Mouse (Mus musculus) heart, adult 18-20 months (tissue): ENCODE measurements around the gene Irf2. TPM values are rescaled to one million over a fixed set of nuclear protein-coding genes. Genes with fewer than 3 reads are reported as not detected.
"Not testable (repeated sequence)": the region's sequence is repeated elsewhere in the genome, so short reads cannot be mapped to it uniquely, and the experiment has no call there.

Experiments
- DNase-seq, 2 experiments: peaks; one replicate each; pipeline ENCODE4 v3.0.0; 2021 to 2022; ENCODE audit warnings: mixed read lengths in 1 of 2
- total RNA-seq, 2 experiments: library from RNA; stranded (reverse); gene quantifications; 2 replicates each; pipeline ENCODE4 v1.2.3; 2021

The Irf2 gene
- total RNA-seq, 2 experiments from 2014 or later = 31.2 to 40.1 TPM

DNA sequence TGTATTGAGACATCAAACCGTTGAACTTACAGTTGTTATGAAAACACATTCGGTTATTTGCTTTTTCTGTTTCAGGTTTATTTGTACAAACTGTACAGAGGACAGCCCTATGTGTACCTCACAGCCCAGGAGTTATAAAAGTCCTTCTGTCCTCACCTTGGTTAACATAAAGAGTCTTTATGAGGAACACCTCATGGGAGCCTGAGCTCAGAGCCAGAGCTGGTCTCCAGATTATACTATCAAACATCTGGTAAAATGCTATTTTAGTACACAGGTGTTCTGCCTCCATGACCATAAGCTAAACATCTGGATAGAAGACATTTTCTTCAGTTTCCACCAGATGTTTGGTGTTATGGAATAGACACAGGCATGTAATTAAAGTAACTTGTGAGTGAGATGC, 13.1 kb upstream of the Irf2 start:
- DNase-seq = no peak

DNA sequence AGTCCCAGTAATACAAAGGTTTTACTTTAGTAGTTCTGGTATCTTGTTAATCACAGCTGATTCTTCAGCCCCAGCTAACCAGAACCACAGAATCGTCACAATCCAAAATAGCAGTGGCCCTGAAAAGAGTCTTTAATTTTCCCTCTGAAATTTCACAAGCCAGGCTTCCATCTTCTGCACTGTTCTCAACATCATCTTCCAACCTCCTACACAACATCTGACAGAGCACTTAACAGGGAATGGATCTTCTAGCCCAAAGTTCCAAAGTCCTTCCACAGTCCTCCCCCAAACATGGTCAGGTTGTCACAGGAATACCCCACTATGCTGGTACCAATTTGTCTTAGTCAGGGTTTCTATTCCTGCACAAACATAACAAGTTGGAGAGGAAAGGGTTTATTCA, 9.9 kb upstream of the Irf2 start:
- not testable (repeated sequence) for DNase-seq

DNA sequence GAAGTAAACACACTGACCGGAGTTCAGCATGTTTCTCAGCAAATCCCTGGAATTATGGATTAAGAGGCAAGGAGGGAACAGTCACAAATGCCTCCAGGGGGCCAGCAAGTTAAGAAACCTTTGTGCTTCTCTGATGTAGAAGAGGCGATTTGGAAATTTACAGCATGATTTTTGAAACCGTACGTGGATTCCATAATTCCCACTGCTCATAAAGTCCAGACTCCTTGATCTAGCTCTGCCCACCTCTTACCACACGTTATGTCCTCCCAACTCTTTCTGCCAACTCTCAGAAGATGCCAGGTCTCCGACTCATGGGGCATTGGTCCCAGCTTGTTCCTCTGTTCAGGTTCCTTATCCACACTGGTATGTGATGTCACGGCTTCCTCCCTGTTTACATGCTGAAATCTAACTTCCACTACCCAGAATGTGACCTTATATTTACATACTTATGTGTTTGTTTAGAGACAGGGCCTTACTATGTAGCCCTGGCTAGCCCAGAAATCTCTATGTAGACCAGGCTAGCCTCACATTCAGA, 7.1 kb upstream of the Irf2 start:
- no peak for DNase-seq

DNA sequence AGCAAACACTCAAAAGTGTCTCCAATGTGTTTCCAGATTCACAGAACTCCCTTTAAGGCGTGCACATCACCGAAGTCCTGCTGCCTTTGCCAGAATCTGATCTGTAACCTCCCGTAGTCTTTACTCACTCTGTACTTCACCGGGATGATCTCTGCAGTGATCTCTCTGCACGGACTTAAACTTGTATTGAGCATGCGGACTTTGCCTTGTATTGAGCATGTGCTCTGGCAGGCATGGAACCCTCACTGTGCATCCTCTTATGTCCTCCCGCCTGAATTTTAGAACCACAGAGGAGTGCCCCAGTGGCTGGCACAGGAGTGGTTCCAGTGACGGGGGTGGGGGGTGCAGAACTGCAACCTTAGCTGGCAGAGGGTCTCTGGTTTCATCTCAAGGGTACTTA, 5.9 kb upstream of the Irf2 start:
- DNase-seq = no peak

DNA sequence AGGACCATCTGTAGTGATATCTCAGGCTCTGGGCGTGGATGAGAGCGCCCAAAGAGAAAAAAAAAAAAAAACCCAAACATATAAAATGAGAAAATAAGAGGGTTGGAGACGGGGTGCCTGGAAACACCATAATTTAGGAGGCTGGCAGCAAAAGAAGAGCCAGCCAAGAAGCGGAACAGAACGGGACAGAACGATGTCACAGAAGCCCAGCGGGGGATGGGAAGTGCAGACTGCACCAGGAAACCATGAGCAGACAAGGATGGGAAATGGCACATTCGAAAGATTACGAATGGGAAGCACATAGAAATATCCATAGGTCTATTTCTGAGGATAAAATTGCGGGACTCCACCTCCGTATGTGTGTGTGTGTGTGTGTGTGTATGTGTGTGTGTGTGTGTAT, 4.0 kb upstream of the Irf2 start:
- DNase-seq = no peak

DNA sequence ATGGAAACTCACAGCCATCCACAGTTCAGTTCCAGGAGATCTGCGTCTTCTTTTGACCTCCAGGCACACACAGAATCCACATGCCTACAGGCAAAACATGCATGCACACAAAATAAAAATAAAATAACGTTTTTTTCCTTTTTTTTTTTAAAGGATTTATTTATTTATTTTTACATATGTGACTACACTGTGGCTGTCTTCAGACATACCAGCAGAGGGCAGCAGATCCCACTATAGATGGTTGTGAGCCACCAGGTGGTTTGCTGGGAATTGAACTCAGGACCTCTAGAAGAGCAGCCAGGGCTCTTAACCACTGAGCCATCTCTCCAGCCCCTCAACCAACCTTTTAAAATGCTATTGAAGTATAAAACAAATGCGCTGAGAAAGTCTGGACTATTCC, 3.3 kb upstream of the Irf2 start:
- no peak for DNase-seq

DNA sequence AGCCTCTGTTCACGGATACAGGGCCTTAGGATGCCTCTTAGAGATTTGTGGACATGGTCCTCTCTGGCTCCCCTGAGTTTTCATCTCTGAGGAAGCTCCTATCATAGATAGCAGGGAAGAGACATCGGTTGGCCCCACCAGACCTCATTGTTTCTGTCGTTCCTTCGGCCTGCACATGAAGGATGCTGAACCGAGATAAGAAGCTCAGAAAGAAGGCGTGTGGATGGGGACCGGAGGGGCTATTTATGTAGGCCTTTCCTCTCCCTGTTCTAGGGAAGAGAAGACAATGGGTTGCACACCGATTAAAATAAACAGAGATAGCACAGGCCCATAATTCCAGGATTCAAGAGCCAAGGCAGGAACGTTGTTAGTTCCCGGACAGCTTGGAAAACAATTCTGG, 2.1 kb upstream of the Irf2 start:
- peak in 1 of 2 experiments; percentile 48 for DNase-seq

DNA sequence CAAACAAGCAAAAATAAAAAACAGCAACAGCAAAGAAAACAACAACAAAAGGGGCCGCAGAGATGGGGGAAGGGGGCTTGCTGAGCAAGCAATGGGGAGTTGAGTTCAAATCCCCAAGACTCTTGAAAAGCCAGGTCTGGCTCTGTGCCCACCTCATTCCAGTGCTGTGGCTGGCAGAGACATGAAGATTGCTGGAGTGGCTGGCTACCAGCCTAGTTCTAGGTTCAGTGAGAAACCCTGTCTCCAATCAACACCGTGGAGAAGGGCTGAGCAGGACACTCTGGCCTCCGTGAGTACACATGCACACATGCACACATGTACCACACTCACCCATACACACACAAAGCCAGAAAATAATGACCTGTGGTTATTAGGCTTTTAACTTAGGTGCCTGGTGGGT, 1.6 kb upstream of the Irf2 start:
- DNase-seq = peak; percentile 55 to 57

DNA sequence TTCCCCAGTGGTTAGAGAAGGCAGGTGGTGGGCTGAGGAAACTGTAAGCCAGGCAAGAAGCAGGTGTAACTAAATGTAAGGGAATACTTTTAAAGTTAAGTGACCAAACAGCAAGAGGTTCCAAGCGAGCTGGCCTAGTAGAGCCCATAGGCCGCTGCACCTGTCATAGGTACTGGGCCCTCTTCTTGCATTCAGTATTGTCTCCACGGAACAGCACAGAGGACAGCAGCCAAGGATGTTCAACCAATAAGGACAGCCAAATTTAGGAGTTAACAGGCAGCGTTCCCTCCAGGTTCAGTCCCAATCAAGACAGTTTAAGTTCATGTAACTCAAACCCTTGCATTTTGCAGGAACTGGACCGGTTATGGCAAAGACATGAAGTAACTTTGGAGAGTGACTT, 931 bp upstream of the Irf2 start:
- DNase-seq = no peak

DNA sequence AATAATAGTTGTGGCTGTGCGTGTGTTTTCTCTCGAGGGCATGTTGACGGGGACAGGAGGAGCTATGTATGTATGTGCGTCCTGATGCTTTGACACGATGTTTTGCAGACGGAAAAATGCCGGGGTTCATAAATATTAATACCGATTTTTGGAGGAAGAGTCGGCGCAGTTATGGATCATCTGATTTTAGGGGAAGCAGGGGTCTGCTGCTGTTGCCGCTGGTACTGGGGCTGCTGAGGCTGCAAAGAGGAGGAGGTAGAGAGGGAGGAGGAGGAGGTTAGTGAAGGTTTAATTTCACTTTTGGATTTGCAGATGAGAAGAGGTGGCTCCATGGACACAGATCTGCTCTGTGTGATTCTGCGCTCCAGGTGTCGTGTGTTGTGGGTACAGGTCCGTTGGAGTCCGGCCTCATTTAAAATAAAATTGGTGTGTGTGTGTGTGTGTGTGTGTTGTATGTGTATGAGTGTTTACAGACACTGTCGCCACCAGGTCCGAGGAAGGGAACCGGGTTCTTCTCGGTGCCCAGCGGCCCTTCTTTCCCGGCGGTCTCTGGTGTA, 502 bp downstream of the Irf2 start:
- DNase-seq = peak in 1 of 2 experiments; percentile 69

DNA sequence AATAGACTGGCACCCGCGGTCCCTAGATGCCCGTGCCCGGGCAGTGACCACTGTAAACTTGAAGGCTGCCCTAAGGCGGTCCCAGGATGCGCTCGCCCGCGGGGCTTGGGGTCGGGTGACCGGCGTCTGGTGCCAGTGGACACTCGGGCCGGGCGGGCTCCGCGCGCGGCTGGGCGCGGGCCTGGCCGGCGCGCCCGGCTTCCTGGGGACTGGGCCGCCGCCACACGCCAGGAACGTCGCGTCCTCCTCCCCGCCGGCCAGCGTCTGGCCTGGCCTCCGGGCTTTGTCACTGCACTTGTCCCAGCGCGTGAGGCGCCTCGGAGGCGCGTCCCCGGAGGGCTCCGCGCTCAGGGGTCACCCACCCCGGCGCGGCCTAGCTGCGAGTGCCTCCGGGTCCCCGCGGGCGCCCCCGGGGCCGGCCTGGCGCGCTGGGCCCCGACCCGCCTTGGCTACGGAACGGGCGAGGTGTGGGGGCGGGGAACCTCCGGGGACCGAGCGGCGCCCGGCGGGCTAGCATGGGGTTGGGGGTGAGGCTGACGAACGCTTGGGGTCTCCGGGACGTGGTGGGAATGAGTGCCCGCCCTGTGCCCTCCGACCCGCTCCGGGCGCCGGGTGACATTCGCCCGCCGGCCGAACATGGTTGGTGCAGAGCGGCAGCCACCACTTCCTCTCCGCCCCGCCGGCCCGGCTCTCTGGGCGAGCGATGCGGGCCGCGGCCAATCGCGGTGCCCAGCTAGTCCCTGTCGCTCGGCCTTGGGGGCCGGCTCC, 1.2 kb downstream of the Irf2 start:
- peak; percentile 76 to 80 for DNase-seq

DNA sequence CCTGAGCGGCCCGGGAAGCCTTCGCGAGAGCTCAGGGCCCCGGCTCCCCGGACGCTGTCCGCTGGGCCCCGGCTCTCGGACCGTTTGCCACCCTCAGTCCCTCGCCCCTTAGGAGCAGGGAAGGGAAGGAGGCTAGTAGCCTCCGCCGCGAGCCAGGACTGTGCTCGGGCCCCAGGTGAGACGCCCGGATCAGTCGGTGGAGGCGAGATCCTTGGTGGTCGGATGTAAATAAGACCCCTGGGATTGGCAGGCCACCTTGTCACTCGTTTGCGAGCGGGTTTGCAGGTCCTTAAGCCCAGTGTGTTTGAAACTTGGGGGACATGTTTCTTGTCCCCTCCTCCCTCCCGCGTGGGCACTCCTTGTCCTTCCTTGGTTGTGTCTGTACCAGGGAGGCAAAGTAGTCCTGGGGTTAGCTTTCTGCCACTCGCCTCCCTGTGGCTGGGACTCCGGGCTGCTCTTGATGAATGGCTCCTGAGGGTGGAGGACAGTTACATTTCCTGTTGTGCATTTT, 1.8 kb downstream of the Irf2 start:
- DNase-seq = peak; percentile 63 to 74

DNA sequence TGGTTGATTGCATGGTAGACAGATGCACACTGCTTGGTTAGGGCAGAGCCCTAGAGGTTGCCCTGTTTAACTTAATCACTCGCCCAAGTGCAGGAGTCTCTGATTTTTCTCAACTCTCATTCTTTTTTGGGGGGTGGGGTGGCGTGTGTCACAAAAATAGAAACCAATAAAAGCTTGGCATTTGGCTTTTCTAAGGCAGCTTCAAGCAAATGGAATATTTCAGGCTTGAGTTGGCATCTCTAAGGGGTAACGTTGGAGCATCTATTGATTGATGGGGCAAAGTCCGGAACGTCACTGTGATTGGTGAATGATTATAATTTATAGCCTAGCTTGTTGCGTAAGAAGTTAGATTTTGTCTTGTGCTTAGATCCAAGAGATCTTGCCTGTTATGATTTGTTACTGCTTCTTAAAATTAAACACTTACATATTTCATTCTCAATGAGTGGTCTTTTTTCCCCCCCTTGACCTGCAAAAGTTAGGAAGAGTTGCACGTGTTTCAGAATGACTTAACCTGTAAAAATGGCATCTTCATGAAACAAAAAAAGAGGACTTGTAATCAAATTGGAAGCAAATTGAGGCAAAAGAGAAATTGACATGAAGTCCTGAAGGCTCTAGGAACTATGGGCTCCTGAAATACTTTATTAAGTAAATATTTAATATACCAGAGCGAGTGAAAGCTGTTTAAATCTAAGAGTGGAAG, 2.6 kb downstream of the Irf2 start:
- DNase-seq = no peak

DNA sequence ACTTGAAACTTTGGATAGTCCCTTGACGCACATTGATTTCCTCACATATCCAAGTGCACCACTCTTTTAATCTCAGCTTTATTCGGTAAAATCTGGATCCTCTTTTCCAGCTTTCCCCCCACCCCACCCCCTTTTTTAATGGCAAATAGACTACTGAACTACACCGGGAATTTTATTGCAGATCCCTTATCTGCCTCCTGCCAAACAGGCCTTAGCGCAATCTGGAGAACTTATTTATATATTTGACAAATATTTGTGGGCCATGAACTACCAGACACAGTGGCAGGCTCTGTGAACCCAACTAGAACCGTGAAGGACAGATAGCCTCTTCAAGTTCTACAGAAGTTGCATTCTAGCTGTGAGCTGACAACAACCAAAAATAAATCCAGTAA, 3.2 kb downstream of the Irf2 start:
- no peak for DNase-seq

DNA sequence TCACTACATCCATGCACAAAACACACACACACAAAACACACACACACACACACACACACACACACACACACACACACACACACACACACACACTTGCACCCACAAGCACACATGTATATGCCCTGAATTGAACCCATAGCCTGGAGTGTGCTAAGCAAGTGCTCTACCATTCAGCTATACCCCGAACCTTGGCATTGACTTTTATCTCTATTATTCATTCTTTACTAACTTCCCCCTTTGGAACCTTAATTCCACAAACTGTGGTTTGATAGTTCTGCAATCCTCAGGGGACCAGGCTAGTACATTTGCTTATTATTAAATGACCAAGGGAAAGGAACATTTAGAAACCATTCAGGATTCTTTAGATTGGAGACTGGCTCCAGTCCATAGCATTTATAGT, 5.9 kb downstream of the Irf2 start:
- DNase-seq = no peak

DNA sequence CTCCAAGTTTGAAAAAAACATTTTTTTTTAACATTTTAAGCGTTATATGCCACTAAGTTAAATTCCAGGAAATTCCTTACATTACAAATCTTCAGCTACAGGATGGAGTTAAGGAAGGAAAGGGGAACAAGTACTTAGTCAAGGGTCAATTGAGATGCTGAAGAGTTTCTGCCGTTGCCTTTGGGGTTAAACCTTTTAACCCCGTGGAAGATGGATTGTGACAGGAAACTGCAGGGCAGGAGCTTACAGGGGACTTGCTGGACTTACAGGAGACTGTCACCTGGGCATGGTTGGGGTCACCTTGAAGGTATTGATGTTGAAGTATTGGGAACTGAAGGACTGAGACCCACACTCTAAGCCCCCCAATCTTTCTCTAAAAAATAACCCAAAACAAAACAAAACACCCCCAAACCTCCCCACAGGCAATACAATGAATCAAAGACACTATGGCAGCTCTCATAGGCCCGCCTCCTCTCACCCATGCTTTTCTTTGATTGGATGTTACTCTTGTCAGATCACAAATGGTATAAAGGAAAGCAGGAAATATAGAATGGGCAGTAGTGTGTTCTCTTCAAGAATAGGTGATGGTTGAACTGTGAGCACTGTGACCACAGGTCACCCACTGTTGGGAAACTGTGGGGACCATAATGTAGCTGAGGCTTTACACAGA, 7.9 kb downstream of the Irf2 start:
- no peak for DNase-seq

DNA sequence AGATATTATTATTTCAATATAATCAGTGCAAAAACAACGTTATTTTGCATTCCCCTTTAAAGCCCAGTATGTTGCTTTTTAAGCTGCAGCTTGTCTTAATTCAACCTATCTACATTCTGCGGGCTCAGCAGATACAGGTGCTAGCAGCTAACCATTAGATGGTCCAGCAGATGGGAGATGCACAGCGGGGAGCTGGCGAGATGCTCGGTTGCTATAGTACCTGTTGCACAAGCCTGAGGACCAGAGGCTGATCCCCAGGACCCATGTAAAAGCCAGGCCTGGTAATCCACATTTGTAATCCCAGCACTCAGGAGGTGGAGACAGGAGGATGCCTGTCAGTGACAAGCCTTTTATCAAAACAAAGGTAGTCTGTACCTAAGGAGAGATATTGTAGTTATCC, 10.5 kb downstream of the Irf2 start:
- no peak for DNase-seq

DNA sequence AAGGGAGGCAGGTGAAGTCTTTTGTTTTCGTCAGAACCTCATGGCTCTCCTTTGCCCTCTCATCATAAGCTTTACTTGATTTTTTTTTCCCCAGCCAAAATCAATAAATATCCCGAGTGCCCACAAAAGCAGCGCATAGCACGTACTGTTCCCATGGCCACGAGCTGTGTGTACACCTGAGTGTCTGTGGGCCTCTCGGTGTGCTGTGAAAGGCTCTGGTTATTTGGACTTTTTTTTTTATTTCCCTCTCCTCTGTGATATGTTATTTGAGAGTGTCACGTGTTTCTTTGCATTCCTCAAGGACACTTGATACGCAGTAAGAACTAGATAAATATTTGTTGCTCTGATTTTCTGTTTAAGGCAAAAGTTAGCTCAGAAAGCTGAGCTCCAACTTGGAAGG, 11.0 kb downstream of the Irf2 start:
- no peak for DNase-seq

DNA sequence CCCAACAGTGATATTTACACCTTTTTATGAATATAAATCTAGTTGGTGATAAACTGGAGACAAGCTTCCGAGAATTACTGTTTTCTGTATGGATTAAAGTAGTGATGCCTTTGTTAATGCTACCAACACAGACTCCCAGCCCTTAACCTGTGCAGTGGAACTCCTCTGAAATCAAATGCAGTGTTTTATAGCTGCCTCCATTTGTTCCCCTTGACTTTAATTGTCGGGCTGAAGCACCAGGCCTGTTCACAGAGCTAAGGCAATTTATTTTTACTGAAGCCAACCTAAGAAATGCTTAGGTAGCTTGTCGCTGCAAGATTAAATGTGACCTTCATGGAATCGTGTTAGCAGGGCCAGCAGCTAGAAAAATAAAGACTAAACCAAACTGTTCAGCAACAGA, 11.6 kb downstream of the Irf2 start:
- no peak for DNase-seq

DNA sequence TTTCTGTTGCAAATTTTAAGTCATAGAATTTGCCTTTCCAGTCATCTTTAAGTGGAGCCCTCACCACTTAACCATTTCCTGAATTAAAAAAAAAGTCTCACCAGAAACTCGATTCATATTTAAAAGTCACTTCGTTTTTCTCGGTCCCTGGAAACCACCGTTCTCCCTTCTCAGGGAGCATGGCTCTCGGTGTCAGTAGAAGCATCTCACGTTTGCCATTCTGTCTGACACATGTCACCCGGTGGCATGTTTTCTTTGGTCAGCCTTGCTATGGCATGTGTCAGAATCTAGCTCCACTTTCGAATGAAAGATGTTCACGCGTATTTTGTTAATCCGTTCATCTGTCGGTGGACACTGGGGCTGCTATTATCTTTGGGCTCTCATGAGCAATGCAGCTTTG, 13.5 kb downstream of the Irf2 start:
- no peak for DNase-seq

DNA sequence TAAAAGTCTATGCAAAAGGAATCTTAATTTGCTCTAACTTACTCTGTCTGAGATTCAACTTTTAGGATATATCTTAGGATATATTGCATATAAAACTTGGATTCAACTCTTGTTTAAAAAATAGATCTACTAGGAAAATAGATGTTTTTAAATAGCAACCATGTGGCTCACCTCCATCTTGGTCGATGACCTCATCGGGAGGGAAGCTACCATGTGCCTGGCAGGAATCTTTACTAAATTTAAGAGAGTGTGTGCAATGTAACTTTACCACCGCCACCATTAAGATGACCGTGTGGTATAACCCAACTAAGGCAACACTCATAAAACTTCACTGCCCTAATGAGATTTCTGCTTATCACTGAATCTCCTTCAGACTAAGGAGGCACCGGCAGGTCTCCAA, 14.8 kb downstream of the Irf2 start:
- peak; percentile 46 to 50 for DNase-seq

DNA sequence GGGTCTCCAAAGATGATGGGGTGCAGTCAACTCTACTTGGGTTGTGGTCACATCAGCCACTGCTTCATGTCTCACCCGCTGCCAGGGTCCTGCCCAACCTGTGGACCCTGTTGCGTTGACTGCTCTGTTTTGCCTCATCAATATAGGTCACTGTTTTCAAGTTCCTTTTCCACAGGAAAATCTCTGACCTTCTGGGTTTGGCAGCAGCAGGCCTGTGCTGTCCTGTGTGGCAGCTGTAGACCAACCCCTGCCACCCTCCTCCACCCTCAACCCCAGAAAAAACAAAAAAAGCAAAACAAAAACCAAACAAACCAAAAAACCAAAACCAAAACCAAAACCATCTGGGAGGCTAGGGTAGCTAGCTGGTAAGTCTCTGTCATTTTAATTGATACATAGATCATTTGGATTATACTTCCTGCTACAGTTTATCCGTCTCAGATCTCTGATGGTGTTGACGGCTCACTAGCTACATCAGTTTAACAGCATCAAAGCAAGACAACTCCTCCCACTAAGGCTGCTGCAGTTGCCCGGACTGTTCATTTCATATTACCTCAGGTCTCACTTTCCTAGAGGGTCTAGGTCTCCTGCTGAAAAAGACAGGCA, 16.3 kb downstream of the Irf2 start:
- no peak for DNase-seq
